Mouse (Mus musculus) ZHBTc4 (cell line): ENCODE measurements around the gene Ube2dnl1.

Experiments
- DNase-seq: peaks from one replicate; pipeline ENCODE4 v3.0.0-alpha.2; 2011; ENCODE audit warnings: low read depth, low spot score

The Ube2dnl1 gene

GRCm38 (mm10) chrX:114904712-114905111 is at the start of gene Ube2dnl1:
TSS of gene Ube2dnl1 (plus strand) at chrX:114905012.
- peak; percentile 10 for DNase-seq

GRCm38 (mm10) chrX:114895489-114895888 is 9.3 kb upstream of the Ube2dnl1 start:
- no peak for DNase-seq

- DNase-seq = peak; percentile 52
These were observed 7.3 kb upstream of the Ube2dnl1 start for GRCm38 (mm10) chrX:114897506-114897905.

GRCm38 (mm10) chrX:114903391-114903790 is 1.4 kb upstream of the Ube2dnl1 start:
- peak; percentile 22 for DNase-seq

GRCm38 (mm10) chrX:114907282-114907681 is 2.5 kb downstream of the Ube2dnl1 start, which contains the start of gene Ube2dnl2:
TSS of gene Ube2dnl2 (plus strand) at chrX:114907582.
- no peak for DNase-seq

GRCm38 (mm10) chrX:114955066-114955465 is 50.3 kb downstream of the Ube2dnl1 start:
- peak; percentile 74 for DNase-seq
